Mouse (Mus musculus): ENCODE data around the gene Ugt1a6b.
"Not testable (repeated sequence)": the region's sequence is repeated elsewhere in the genome, so short reads cannot be mapped to it uniquely, and the experiment has no call there.

Gene Ugt1a6b

DNA sequence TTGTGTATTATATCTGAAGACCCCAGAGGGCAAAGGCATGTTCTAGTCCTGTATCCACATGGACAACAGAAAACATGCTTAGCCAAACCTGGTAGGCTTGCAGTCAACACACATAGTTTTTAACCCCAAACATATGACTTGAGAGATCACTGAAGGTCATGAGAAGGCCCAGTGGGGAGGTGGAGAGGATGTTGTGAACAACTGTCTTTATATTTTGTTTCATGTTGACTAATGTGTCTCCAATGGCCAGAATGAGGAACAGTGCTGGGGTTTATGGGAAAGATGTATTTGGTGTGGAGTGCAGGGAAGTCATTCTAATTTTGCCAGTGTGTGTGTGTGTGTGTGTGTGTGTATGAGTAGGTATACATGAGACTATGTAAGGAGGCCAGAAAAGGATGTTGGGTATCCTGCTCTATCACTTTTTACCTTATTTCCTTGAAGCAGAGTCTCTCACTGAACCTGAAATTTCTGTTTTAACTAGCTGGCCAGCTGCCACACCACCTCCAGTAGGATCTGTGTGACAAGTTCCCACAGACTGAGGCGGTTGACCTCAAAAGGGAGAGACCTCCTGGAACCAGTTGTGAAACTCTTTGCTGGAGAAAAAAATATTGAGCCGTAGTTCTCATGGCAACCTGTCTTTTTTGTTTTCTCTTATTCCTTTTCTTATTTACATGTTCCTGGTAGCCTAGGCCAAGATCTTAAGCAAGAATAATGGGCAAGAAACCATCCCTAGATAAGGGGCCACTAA lies 121.2 kb downstream of the Ugt1a6b start:
- no peak for DNase-seq (ENCODE audit: low read depth)

DNA sequence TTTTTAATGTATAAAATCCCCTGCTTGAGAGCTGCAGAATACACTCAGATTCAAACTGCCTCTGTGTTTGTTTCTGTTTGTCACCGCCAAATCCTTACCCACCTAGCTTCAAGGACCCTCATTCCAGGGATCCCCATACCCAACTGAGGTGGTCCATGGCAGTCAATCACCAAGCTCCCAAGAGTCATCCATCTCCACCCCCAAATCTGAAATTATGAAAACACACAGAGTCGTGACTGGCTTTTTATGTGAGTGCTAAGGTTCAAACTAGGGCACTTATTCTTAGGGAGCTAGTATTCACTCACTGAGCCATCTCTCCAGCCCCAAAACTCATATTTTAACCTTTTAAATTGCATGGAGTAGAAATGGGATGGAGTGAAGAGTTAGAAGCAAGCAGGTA lies 122.2 kb downstream of the Ugt1a6b start:
- not testable (repeated sequence) for DNase-seq (ENCODE audit: low read depth)

DNA sequence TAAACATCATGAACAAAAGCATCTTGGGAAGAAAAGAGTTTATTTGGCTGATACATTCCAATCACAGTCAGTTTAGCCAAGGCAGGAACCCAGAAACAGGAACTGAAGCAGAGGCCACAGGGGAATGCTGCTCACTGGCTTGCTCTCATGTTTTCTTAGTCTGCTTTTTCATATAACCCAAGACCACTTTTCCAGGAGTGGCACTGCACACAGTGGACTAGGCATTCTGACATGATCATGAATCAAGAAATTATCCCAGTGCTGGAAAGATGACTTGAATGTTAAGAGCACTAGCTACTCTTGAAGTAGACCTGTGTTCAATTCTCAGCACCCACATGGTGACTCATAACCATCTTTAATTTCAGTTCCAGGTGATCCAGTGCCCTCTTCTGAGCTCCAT lies 122.7 kb downstream of the Ugt1a6b start:
- DNase-seq (ENCODE audit: low read depth): no peak

DNA sequence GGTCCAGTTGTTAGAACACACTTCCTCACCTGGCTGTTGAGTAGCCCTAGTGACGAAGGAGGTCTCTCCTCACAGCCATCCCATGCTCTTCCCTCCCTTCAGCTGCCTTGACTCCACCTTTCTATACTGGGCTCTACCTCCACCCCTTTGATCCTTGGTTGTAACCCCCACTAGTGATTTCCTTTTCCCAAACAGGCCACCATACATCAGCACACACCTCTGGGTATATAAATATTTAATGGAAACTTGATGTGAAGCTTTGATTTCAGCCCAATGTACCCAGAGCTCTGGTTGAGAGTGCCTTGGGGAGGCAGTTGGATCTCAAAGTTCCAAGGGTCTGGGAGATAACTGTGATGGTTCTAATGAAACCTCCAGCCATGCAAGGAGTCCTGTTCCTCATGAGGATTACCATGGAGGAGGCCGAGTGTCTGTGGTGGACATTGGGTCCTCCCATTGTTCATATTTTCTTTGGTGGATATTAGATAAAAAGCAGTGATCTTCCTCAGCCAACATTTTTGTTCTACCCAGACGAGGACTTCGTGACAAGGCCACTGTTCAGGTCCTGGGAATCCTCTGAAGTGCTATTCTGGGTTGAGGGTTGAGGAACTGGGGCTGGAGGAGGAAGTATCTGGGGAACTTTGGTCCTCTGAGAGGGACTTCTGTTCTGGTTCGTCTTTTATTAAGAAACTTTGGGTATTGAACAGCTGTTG lies 123.8 kb downstream of the Ugt1a6b start, which contains the start of gene Mroh2a:
Gene Mroh2a (plus strand): TSS at position 317 of the 710 bp plus-strand sequence.
- DNase-seq (ENCODE audit: low read depth): no peak

DNA sequence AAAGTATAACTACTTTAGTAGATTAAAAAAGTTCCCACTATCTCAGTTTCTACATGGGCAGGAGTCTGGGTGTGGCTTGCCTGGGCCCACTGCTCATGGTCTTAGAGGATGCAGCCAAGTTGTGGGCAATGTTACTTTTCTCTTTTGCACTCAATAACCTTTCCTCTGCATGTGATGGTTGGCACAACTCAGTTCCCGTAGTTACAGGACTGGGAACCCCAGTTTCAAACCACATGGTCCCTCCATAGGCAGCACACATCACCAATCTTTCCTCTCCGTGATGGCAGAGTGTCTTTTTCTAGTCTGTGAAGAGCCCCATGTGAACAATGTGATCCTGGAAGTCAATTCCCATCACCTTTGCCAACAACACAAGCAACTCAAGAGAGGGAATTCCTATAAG lies 124.4 kb downstream of the Ugt1a6b start:
- no peak for DNase-seq (ENCODE audit: low read depth)

DNA sequence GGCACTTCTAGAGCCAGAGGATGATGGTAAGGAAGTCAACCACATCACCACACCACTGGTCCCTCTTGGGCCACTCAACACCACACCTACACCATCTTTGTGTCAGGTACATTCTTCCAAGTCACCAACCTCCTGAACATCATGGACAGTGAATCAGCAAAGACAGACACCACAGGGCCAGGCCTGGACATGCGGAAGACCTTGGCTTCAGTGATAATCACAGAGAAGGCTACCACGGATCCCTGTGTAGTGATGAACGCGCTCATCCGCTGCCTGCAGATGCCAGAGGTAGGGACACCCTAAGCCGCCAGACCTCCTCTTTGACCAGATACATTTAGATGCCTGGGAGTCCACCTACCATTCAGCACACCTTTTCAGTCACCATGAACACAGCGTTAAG lies 125.1 kb downstream of the Ugt1a6b start:
- no peak for DNase-seq (ENCODE audit: low read depth)

DNA sequence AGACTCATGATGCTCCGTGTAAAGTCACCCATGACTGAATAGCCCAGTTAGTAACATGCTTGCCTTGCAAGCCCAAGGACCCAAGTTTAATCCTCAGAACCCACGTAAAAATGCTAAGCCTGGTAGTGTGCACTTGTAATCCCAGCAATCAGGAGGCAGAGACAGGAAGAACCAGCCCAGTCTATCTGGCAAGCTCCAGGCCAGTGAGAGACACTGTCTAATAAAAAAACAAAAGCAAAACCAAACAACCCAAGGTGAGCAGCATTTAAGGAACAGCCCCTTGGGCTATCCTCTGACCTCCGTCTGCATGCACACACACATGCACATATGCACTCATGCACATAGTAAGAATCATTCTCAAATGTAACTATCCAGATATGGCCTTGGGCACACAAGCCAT lies 126.5 kb downstream of the Ugt1a6b start:
- no peak for DNase-seq (ENCODE audit: low read depth)

DNA sequence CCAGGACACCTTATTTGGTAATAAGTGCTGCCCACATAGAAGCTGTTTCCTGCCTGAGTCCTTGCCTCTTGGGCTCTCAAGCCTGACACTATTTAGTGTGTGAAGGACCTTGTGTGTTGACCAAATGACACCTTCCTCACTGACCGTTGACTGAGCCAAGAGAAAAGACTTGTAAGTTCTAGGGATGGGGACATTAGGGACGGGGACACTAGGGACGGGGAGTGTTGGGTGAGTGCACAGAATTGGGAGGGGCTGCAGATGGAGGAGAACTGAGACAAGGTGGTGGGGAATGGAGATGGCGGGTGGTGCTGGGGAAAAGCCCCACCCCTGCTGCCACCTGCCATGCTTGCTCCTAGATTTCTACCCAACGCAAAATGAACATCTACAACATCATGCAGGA lies 126.9 kb downstream of the Ugt1a6b start:
- no peak for DNase-seq (ENCODE audit: low read depth)

DNA sequence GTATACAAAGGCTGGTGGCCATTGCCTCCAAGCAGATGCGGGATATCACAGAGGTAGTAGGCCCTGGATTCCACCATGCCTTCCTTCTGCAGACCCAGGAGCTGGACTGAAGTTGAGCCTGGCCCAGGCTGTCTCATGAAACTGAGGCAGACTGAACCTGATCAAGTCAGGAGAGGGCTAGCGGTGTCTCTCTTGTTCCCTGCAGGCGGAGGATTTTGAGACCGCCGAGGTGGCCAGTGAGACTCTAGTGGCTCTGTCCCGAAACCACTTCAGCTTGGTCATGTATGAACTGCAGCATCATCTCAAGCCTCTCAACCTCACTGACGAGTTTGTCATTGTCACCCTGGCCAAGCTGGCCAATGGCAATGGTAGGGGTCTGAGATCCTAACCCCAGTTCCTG lies 127.4 kb downstream of the Ugt1a6b start:
- DNase-seq (ENCODE audit: low read depth): no peak

DNA sequence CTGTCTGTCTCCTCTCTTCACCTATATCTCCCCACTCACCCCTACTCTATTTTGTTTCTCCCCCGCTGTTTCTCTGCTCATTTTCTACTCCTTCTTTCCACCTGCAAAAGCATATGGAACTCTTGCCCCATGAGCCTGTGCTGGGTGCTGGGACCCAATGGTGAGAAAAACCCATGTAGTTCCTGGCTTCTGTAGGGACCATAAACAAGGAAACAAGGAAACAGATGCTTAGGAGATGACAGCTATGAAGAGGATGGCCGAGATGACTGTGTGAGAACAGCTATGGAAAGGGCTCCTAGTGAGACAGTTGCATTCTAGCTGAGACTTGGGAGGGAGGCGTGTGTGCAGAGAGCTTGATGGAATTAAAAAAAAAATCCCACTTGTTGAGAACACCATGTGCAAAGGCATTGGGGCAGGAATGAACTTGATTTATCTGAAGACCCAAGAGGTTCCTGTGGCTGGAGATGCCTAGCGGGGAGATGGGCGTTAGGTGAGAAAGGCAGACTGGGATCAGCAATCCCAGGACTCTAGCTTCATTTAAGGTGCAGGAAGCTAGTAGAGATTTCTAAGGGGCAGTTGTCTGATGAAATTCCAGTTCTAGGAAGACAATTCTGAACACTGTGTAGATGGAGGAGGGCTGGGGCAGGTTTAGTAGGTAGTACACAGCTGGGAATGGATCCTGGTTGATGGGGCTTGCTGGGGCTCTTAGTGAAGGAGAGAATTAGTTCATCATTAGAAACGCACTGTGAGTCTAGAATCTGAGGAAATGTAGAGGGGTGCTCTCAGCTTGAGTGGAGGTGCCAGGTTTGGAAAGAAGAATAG lies 128.1 kb downstream of the Ugt1a6b start:
- DNase-seq (ENCODE audit: low read depth): no peak

DNA sequence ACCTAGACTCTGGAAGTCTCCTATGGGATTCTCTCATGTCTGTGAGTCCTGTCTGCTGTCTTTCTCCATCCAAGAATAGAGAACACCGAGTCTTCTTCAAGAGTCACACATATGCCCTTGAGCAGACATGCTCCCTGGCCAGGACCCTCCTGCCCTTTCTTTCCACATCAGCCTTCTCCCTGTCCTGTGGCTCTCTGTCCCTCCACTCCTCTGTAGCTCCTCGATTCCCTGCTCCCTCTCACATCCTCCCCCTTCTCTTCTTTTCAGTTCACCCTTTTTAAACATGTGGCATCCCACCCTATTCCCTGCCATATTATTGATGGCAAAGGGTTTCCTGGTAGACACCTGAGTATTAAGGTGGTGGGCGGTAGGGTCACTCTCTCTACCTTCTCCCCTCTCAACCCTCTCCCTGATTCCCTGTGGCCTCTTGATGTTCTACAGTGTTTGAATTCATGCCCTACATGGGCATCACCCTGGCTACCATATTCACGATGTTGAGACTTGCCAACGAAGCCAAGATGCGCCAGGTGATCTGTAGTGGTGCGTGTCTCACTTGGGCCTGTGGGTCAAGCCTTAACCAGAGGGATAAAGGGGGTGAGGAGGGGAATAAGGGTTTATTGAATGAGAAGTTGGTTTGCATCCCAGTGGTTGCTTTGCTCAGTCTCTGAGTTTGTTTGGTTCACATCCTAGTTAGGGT lies 128.9 kb downstream of the Ugt1a6b start:
- no peak for DNase-seq (ENCODE audit: low read depth)

DNA sequence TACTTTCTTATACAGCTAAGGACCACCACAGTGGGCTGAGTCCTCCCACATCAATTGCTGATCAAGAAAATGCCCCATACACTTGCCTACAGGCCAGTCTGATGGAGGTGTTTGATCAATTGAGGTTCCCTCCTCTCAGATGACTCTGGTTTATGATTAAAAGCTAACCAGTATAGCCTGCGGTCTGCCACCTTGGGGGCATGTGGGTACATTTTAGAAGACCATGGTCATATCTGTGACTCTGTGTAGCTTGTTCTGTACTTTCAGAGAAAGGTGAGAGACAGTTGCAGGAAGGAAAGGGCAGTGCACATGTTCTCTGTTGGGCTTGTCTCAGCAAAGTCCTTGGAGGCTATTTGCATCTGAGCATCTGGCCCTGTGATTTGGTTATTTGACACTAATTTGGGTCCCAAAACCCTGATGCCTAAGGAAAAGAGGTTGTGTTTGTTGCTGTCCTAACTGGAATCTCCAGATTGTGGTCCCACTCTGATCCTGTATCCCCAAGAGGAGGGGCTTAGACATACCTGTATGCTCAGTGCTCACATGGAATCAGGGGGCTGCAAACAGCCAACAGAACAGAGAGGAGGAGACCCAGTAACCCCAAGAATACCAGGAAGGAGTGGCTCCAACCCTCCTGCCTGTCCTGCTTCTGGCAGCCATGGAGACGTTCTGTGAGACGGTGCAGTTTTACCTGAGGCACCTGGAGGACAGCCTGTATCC lies 129.8 kb downstream of the Ugt1a6b start:
- no peak for DNase-seq (ENCODE audit: low read depth)

DNA sequence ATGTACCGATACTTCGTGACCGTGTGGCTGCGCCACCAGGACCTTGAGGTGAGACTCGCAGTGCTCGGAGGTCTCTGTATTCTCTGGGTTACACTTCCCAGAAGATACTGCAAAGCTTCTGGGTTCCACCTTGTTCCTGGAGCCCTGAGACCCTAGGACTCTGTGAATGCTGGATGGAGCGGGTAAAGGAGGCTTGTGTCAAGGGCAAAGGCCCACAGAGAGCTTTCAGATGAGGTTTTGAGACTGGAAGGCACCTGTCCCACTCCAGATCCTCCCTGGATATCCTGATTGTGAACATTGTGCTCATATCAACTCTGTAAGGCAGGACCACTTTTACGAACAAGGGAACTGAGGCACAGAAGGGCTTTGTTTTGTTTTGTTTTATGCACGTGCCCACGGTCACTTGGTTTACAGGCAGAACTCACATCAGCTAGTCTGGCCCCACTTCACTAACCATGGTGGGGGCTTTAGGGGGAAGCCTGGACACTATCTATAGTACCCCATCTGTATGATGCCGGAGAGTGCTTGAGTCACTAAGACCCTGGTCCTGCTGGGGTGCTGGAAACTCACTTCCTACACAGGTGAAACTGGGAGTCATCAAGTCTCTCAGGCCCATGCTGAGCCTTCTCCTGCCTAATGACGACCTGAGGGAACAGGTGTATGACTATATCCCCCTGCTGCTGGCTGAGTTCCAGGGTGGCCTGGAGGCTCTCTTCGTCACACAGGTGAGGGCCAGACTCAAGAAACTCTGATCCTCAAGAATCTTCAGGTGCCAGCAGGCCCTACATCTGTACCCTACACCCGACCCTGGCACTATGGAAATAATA lies 130.6 kb downstream of the Ugt1a6b start:
- DNase-seq (ENCODE audit: low read depth): no peak

DNA sequence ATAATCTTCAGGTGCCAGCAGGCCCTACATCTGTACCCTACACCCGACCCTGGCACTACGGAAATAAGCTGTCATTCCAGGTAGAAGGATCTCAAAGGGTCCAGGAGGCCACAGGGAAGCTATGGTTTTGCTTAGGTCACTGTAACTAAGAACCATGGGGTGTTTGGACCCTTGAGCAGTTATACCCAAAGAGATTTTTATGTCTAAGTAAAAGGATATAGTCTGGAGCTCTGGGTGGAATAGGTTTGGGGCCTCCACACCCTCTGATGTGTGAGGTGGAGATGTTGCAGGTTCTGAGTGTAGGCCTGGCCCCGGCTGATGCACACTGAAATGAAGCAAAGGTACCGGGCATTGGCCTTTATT lies 131.2 kb downstream of the Ugt1a6b start:
- DNase-seq (ENCODE audit: low read depth): no peak

DNA sequence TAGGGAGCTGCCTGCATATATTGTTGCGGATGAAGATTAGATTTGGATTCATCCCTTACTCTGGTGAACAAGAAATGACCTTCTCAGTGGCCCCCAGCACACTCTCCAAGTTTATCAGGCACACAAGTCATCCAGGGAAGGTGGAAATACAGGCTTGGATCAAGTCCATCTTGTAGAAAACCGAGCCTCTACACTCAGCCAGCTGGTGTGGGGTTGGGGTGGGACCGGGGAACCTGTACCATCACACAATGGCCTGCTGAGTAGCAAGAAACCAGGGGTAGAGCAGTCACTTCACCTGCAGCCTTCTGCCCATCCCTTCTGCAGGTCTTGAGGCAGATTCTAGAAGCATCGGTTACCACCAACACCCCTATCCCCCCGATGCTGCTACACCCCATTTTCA lies 131.6 kb downstream of the Ugt1a6b start:
- no peak for DNase-seq (ENCODE audit: low read depth)

DNA sequence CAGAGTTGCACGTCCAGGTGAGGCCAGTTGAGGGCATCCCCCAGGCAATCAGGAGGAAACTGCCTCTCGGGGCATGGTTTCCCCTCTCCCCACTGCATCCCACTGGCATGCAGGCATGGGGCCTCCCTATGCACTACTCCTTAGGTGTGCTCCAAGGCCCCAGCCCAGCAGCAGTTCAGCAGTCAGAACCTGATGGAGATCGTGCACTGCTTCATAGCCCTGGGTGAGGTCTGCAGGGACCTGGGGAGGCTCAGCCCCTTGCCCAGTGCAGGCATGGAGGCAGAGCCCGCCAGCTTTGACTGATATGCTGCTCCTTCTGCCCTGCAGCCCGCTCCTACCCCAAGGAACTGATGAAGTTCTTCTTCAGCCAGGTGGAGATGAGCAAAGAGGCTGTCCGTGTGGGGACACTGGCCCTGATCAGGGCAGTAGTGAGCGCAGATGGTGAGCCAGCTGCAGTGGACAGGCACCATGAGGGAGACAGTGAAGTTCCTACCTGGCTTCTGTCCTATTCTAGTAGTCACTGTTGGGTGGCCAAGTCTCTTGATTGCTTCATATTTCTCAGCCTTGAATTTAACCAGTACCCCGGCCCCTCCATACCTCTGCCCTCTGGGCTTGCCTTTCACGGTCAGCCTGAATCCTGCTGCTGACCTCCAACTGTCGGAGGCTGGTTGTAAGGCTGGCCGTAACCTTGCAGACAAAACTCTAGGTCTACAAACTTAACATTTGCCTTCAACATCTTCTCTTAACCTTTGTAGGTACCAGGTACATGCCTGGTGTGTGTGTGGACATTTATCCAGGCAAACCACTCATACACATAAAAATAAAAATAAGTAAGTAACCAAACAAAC lies 132.2 kb downstream of the Ugt1a6b start:
- DNase-seq (ENCODE audit: low read depth): no peak

DNA sequence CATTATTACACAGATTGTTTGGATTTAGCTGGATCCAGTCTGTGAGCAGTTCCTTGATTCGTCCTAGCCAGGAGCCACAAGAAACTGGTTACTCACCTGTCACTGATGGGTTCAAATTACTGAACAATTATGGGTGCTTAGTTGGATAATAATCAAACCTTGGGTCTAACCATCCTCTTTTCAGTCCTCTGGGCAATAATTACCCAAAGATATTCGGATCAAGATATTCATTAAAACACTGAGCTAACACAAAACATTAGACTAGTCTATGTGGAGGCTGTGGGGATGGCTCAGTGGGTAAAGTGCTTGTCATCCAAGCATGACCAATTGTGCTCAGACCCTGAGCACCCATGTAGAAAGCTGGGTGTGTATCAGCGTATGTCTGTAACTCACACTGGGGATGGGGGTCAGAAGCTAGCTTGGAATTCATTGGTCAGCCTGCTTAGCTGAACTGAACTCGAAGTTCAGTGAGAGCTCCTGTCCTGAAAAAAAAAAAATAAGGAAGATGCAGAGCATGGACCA lies 132.9 kb downstream of the Ugt1a6b start:
- DNase-seq (ENCODE audit: low read depth): no peak

DNA sequence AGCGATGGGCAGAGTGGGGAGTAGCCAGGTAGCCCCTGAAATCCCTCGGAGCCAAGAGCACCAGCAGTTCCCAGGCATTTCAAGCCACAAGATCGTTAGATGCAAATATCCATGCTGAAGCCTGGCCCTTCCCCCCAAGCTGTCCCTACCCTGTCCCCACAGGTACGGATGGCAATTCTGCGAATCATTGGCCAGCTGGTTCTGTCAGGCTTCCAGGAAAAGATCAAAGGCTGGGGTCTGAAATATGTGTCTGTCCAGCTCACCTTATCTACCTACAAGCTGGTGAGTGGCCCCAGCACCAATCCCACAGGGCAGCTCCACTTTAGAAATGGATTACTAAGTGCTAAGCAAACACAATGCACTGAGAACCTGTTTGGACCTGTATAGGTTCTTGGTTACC lies 134.3 kb downstream of the Ugt1a6b start:
- no peak for DNase-seq (ENCODE audit: low read depth)

DNA sequence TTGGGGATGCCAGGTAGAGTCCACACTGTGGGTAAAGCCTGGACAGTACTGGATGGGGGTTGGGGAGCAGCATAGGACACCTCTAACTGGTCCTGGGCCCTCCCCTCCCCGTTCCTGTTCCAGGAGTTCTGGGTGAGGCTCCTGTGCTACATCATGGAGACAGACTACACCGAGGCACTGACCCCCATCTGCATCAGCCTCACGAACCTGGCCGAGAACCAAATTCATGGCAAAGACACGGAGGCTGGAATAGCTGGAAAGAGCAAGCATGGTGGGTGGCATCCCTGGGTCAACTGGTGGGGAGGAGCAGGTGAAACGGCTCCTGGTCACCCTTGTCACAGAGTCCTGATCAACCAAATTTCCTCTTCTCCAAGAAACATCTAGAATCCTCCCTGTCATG lies 135.7 kb downstream of the Ugt1a6b start:
- DNase-seq (ENCODE audit: low read depth): no peak

DNA sequence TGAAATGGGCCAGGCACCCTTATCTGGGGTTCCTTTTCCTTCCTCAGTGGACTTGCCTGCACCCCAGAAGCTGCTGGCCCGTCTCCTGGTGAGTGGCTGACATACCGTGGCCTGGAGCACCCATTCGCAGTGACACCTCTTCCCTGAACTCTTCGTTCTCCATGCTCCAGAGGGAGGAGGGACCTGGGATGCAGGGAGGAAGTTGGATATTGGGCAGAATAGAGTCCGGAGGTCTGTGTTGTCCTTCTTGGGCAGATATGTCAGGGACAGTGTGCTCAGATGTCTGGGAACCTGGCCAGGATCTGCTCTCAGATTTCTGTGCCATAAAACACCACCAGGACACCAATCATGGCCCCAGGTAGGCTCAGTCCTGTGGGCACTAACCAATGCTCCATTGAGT lies 137.0 kb downstream of the Ugt1a6b start:
- DNase-seq (ENCODE audit: low read depth): no peak
